Mouse (Mus musculus): ENCODE measurements around the gene Ppp2ca. TPM values are rescaled to one million over a fixed set of nuclear protein-coding genes. Genes with fewer than 3 reads are reported as not detected.
A peak's percentile ranks its signal among the peaks of the same experiment; 100 is the strongest.

Ppp2ca gene
- 119 and 138 TPM in 2 replicates for total RNA-seq (2017)

GRCm38 (mm10) chr11:52098398-52098946 lies at the start of gene Ppp2ca:
Gene Ppp2ca (plus strand): TSS chr11:52098681.
- ATAC-seq (replicated peaks in 1 of 2; ENCODE audit: insufficient read depth in 1 of 2, low FRiP score in 2 of 2, low TSS enrichment in 1 of 2, low read depth in 1 of 2, poor library complexity in 2 of 2, severe bottlenecking in 2 of 2) = peak; percentile 98

- no peak for ATAC-seq (replicated peaks in 1 of 2; ENCODE audit: insufficient read depth in 1 of 2, low FRiP score in 2 of 2, low TSS enrichment in 1 of 2, low read depth in 1 of 2, poor library complexity in 2 of 2, severe bottlenecking in 2 of 2)
Observed at GRCm38 (mm10) chr11:52053371-52053770, 45.1 kb upstream of the Ppp2ca start.

GRCm38 (mm10) chr11:52054728-52055127 lies 43.8 kb upstream of the Ppp2ca start:
- ATAC-seq (replicated peaks in 1 of 2; ENCODE audit: insufficient read depth in 1 of 2, low FRiP score in 2 of 2, low TSS enrichment in 1 of 2, low read depth in 1 of 2, poor library complexity in 2 of 2, severe bottlenecking in 2 of 2) = no peak

- no peak for ATAC-seq (replicated peaks in 1 of 2; ENCODE audit: insufficient read depth in 1 of 2, low FRiP score in 2 of 2, low TSS enrichment in 1 of 2, low read depth in 1 of 2, poor library complexity in 2 of 2, severe bottlenecking in 2 of 2)
Observed at GRCm38 (mm10) chr11:52056198-52056597, 42.3 kb upstream of the Ppp2ca start.

GRCm38 (mm10) chr11:52059001-52059400 lies 39.5 kb upstream of the Ppp2ca start:
- no peak for ATAC-seq (replicated peaks in 1 of 2; ENCODE audit: insufficient read depth in 1 of 2, low FRiP score in 2 of 2, low TSS enrichment in 1 of 2, low read depth in 1 of 2, poor library complexity in 2 of 2, severe bottlenecking in 2 of 2)

GRCm38 (mm10) chr11:52060315-52060714 lies 38.2 kb upstream of the Ppp2ca start:
- ATAC-seq (replicated peaks in 1 of 2; ENCODE audit: insufficient read depth in 1 of 2, low FRiP score in 2 of 2, low TSS enrichment in 1 of 2, low read depth in 1 of 2, poor library complexity in 2 of 2, severe bottlenecking in 2 of 2) = no peak

- no peak for ATAC-seq (replicated peaks in 1 of 2; ENCODE audit: insufficient read depth in 1 of 2, low FRiP score in 2 of 2, low TSS enrichment in 1 of 2, low read depth in 1 of 2, poor library complexity in 2 of 2, severe bottlenecking in 2 of 2)
Observed at GRCm38 (mm10) chr11:52062406-52062805, 36.1 kb upstream of the Ppp2ca start.

- ATAC-seq (replicated peaks in 1 of 2; ENCODE audit: insufficient read depth in 1 of 2, low FRiP score in 2 of 2, low TSS enrichment in 1 of 2, low read depth in 1 of 2, poor library complexity in 2 of 2, severe bottlenecking in 2 of 2) = peak; percentile 46; a peak in 2 of 4 replicates
Observed at GRCm38 (mm10) chr11:52064398-52064797, 34.1 kb upstream of the Ppp2ca start.

GRCm38 (mm10) chr11:52065841-52066240 lies 32.6 kb upstream of the Ppp2ca start:
- ATAC-seq (replicated peaks in 1 of 2; ENCODE audit: insufficient read depth in 1 of 2, low FRiP score in 2 of 2, low TSS enrichment in 1 of 2, low read depth in 1 of 2, poor library complexity in 2 of 2, severe bottlenecking in 2 of 2) = peak; percentile 83 to 89

GRCm38 (mm10) chr11:52071768-52072167 lies 26.7 kb upstream of the Ppp2ca start:
- peak; percentile 47 to 61 for ATAC-seq (replicated peaks in 1 of 2; ENCODE audit: insufficient read depth in 1 of 2, low FRiP score in 2 of 2, low TSS enrichment in 1 of 2, low read depth in 1 of 2, poor library complexity in 2 of 2, severe bottlenecking in 2 of 2)

- no peak for ATAC-seq (replicated peaks in 1 of 2; ENCODE audit: insufficient read depth in 1 of 2, low FRiP score in 2 of 2, low TSS enrichment in 1 of 2, low read depth in 1 of 2, poor library complexity in 2 of 2, severe bottlenecking in 2 of 2)
Observed at GRCm38 (mm10) chr11:52073528-52074170, 24.8 kb upstream of the Ppp2ca start.

- ATAC-seq (replicated peaks in 1 of 2; ENCODE audit: insufficient read depth in 1 of 2, low FRiP score in 2 of 2, low TSS enrichment in 1 of 2, low read depth in 1 of 2, poor library complexity in 2 of 2, severe bottlenecking in 2 of 2) = peak; percentile 32 to 42; a peak in 2 of 4 replicates
Observed at GRCm38 (mm10) chr11:52074626-52075470, 23.6 kb upstream of the Ppp2ca start.

- ATAC-seq (replicated peaks in 1 of 2; ENCODE audit: insufficient read depth in 1 of 2, low FRiP score in 2 of 2, low TSS enrichment in 1 of 2, low read depth in 1 of 2, poor library complexity in 2 of 2, severe bottlenecking in 2 of 2) = peak; percentile 30 to 47; a peak in 3 of 4 replicates
Observed at GRCm38 (mm10) chr11:52075794-52076633, 22.5 kb upstream of the Ppp2ca start.

- no peak for ATAC-seq (replicated peaks in 1 of 2; ENCODE audit: insufficient read depth in 1 of 2, low FRiP score in 2 of 2, low TSS enrichment in 1 of 2, low read depth in 1 of 2, poor library complexity in 2 of 2, severe bottlenecking in 2 of 2)
Observed at GRCm38 (mm10) chr11:52076742-52077352, 21.6 kb upstream of the Ppp2ca start.

GRCm38 (mm10) chr11:52077939-52078338 lies 20.5 kb upstream of the Ppp2ca start:
- ATAC-seq (replicated peaks in 1 of 2; ENCODE audit: insufficient read depth in 1 of 2, low FRiP score in 2 of 2, low TSS enrichment in 1 of 2, low read depth in 1 of 2, poor library complexity in 2 of 2, severe bottlenecking in 2 of 2) = no peak

GRCm38 (mm10) chr11:52079978-52080377 lies 18.5 kb upstream of the Ppp2ca start:
- ATAC-seq (replicated peaks in 1 of 2; ENCODE audit: insufficient read depth in 1 of 2, low FRiP score in 2 of 2, low TSS enrichment in 1 of 2, low read depth in 1 of 2, poor library complexity in 2 of 2, severe bottlenecking in 2 of 2) = peak; percentile 80 to 90

GRCm38 (mm10) chr11:52080656-52081055 lies 17.8 kb upstream of the Ppp2ca start:
- ATAC-seq (replicated peaks in 1 of 2; ENCODE audit: insufficient read depth in 1 of 2, low FRiP score in 2 of 2, low TSS enrichment in 1 of 2, low read depth in 1 of 2, poor library complexity in 2 of 2, severe bottlenecking in 2 of 2) = no peak

All from hematopoietic stem cell, adult 5-6 weeks (primary cell).